Mouse (Mus musculus) G1E (cell line): ENCODE results near the gene Mllt11.

Source experiments
- CTCF ChIP-seq: IDR thresholded peaks from 2 replicates; pipeline ENCODE4 v1.5.1; 2012; ENCODE audit warnings: low read depth, low read length, inconsistent platforms, mixed read lengths
- POLR2AphosphoS5 ChIP-seq: IDR thresholded peaks from 2 replicates; pipeline ENCODE4 v1.6.1; 2012; ENCODE audit warnings: low read depth, low read length, inconsistent platforms; ENCODE audit not compliant: insufficient replicate concordance

DNA sequence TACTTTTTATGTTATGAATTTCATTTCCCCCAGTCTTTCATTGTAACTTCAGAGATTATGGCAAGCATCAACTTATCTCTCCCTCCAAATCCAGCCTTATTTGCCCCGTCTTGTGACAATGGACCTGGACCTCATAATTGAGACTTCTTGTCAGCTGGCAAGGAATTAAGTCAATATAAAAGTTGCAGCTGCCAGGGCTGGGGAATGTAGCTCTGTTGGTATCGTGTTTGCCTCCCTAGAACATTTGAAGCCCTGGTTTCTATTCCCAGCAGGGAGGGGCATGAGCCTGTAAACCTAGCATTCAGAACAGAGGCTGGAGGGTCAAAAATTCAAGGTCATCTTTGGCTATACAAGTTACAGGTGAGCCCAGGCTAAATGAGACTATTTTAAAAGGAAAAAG lies 36.2 kb downstream of the Mllt11 start:
- no peak for TF ChIP-seq CTCF
- no peak for TF ChIP-seq POLR2AphosphoS5
